Mouse (Mus musculus) forelimb bud, embryonic 11.5 days (tissue): Measurements from ENCODE around the gene Serinc5.

Source experiments
- DNase-seq: peaks from one replicate; pipeline ENCODE4 v3.0.0-alpha.2; 2012; ENCODE audit warnings: low read depth, low spot score

Serinc5 gene

DNA sequence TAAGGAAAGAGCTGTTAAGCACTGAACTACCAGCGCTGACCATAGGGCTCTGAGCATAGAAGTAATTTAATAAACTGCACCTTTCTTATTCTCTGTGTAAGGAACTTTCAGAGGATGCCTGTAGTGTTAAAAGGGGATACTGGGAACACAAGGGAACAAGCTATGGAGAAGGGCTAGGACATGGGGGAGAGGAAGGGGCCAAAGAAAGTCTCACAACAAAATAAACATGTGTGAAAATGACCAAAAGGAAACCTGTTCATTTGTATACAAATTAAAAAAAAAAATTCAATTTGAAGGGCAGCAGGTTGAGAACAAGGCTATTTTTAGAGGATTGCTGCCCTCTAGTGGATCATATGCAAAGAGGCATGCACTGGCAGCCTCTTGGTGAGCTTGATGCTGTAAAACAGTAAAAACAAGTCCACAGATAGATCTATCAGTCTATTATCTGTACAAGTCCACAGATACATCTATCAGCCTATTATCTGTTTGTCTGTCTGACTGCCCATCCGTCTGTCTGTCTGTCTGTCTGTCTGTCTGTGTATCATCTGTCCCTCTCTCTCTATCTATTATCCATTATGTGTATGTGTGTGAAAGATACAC is 129.9 kb downstream of the Serinc5 start:
- DNase-seq = peak; percentile 65

DNA sequence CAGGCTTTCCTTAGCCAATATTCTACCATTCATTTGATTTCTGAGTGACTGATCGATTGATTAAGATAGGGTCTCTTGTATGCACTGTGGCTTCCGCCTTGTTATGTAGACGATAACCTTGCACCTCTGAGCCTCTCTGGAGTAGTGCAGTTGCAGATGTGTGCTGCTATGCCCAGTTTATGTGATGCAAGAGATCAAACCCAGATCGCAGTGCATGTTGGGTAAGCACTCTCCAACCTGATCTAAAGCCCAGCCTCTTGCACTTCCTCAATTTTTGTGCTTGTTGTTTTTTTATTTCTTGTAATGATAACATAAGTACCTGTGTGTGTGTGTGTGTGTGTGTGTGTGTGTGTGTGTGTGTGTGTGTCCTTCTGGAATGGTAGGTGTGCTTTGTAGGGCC is 132.0 kb downstream of the Serinc5 start:
- DNase-seq = no peak

DNA sequence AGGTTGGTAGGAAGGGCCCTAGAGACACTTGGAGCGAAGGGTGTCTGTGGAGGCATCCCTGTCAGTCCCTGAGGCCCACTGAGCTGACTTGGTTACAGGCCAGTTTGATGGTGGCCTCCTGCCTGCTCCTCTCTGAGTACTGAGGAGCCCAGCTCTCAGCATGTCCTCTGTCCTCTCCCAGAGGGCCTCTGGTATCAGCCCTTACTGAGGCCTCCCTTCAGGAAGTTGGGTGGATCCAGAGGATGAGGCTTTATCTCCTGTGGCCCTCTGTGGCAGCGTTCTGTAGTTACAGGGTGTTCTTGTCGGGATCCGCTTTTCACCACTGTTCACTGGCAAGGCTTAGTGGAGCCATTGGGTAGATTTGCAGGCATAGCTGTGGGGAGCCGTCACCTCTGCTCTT is 132.4 kb downstream of the Serinc5 start:
- no peak for DNase-seq

DNA sequence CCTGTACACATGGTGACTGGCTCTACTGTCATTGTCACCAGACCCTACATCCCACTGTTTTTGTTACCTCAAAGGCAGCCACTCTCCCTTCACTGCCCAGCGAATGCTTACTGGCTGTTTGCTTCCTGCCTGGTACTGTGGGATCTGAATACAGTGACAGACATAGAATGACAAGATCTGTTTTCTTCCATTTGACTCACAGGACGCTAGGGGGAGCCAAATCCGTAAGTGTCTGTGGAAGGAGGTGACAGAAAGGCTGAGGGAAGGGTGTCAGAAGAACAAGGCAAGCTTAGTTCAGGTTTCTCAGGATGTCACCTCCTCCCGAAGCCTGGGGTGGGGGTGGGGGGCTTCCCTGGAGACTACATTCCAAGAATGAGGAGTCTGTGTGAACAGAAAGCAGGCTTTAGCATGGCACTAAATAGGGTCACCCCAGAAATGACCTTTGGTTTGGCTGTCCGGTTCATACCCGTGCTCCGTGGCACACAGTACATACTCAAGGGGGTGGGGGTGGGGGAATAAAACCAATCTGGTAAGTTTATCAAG is 140.2 kb downstream of the Serinc5 start:
- DNase-seq = peak; percentile 73

DNA sequence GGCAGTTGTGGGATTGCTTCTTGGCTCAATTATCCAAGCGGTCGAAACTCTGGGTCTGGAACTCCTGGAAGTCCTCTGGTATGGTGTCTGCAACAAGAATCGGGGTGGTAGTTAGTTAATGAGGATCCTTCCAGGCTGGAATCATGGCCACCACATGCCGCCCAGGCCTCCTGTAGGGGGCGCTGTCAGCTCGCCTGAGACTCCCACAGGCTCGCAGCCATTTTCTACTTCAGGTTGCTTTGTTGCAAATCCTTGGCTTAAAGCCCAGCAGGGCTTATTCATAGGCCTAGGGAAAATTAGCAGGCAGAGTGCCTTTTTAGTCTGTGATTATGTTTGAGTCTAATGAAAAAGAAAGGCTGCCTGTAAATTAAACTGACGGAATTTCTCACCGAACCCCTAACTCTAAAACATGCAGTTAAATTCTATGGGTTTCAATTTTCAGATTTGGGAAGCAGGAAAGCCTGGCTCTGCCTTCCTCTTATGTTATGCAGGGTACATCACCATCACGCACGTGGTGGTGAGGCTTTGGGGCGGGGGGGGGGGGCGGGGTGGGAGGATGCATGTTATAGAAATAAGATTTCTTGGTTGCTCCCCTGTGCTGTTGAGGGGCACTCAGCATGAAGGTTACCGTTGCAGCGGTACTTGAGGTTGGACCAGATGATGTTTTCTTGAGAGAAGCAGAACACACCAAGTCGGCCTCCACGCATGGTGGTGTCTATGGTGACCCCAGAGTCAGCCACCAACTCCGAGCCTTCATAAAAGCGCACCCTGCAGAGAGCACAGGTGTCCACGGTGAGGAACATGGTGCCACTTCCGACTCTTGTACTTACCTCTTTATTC is 141.1 kb downstream of the Serinc5 start:
- peak; percentile 73 for DNase-seq

DNA sequence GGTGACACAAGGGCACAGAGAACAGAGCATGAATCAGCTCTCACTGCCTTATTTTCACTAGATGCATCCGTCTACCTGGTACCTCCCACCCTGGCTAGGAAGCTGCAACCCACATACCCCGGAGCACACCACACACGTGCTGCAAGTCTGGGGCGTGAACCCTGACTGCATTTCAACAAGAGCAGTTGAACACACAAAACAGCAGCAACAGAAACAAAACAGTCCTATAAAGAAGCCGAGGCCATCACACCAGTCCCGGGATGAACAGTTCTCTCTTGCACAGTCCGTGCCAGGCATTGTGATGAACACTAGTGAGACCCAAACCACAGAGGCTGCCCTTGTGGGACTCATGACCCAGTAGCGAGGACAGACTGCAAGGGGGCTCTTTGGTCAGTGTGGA is 142.8 kb downstream of the Serinc5 start:
- DNase-seq = no peak

DNA sequence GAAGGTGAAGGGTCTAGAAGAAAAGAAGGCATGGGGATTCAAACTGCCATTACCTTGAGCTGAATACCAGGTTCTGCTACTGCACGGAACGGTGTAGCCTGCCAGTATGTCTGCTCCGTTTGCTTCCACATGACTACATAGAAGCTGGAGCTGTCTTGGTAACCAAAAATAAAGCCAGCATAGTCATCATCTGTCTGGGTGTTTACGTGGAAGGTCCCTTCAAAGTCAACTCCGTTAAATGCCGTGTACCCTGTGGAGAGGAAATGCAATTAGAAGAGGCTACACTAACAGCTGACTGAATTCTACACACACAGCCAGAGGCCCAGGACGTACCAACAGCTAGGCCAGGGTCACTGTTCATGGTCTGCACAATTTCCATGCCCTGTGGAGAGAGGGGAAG is 144.1 kb downstream of the Serinc5 start:
- DNase-seq = no peak

DNA sequence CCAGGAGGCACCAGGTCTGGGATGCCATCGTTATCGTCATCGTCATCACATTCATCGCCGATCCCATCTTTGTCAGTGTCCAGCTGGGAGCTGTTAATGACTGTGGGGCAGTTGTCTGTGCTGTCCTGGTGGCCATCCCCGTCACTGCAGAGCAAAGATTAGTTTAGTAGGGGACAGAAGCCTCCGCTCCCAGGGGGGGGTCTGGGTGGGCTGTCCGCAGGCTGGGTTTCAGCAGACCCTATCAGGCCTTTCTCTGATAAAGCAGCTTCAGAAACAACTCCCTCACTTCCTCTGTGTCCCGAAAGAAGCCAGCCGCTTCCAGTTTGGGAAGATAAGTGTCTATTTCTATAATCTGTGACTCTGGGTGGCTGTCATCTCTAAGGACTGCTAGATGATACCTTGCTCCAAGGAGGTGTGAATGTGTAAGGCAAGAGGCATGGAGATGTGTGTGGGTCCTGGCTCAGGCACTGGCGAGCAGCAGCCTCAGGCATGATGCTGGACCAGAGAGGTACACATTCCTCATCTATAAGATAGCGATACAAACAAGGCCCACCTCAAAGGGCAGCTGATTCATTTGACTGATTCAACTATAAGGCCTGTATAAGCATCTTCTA is 147.2 kb downstream of the Serinc5 start:
- no peak for DNase-seq

DNA sequence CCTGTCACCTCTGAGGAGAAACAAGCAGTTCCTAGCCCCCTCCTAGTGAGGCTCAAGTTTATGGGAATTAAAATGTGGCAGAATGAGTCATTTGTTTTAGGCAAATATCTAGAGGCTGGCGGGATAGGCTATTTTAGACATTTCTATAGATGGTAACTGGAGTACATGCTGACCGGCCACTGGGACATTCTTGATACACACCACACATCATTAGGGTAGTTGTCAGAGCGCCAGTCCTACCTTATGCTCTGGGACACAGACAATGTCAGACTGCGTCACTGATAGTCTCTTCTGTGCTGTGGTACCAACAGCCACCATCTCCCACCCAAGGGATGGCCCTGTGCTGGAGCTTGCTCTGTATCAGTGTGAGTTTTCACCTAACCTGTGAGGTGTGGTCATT is 148.2 kb downstream of the Serinc5 start:
- no peak for DNase-seq

DNA sequence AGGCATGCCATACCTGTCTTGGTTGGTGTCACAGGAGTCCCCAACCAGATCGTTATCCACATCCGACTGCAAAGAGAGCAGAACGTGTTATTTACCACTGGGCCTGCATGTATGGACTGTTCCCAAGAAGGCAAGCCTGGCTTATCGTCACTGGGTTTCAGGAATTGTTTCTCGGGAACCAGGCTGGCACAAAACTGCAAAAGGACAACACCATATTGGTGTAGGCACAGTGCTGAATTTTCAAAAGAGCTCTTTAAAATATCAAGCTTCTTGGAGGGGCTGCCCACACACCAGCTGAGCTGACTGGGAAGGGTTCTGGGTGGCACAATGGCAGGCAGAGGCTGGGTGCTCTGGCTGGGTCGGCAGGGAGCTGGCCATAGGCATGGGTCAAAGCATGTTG is 149.6 kb downstream of the Serinc5 start:
- DNase-seq = no peak
